8 mouse cellular contexts compared by ENCODE assay signal in the genomic region with DNA sequence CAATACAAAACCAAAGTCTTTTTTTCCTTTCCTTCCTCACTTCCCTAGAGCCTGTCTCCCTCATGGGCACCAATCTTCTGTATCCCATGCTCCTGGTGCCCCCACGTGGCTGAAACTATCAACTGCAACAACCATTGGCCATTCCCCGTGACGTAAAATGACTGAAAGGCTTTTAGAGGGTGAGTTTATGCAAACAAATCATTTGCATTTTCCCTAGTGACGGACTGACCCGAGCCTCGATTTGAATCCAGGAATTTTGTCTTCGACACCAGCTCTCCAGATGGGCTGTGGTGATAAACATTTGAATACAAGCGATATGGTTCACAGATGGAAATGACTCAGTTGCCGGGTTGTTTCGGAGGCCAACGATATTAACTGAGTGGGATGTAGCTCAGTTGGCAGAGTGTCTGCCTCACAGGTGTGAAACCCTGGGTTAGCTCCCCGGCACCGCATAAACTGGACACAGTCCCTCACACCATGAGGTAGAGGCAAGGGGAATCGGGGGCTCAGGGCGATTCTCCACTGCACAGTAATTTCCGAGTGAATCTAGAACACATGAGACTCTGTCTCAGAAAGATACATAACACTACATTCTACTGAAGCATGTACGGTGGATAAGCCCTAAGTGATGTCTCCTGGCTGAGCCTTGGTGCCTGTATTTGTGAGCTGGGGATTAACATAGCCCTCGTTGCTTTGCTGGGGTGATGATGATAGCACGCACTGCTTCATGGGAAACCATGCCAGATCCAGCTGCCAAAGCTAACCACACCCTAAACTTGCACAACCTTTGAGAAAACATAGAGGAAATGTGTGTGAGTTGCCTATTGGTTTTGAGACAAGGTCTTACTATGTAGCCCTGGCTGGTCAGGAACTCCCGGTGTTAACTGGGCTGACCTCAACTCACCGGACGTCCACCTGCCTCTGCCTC. TPM values are rescaled to one million over a fixed set of nuclear protein-coding genes. Genes with fewer than 3 reads are reported as not detected.
DNase-seq lines count a peak whose midpoint lies in the region; ATAC-seq and TF ChIP-seq lines count a peak whose summit lies in the region.

No protein-coding gene starts in this region.

- H3K27me3 ChIP-seq in forebrain, embryonic 11.5 days (ENCODE audit: control insufficient read depth, insufficient read depth, low read length): no peaks in the 10 kb centered on the region

- no peak overlapping the region for H3K27ac ChIP-seq in ES-E14 (ENCODE audit: insufficient read depth, low read depth, low read length, poor library complexity, severe bottlenecking)
- H3K27ac ChIP-seq in forebrain, embryonic 11.5 days (ENCODE audit: low read depth, low read length): no peak overlapping the region

- no peak overlapping the region for H3K9ac ChIP-seq in ES-E14 (ENCODE audit: insufficient read depth, low read depth, low read length, poor library complexity, severe bottlenecking)
- no peak overlapping the region for H3K9ac ChIP-seq in forebrain, embryonic 11.5 days (ENCODE audit: low read length)

- H3K36me3 ChIP-seq in ES-E14 (ENCODE audit: control insufficient read depth, insufficient read depth, low read length, poor library complexity, severe bottlenecking): no peaks in the 10 kb centered on the region
- H3K36me3 ChIP-seq in forebrain, embryonic 11.5 days (ENCODE audit: control insufficient read depth, insufficient read depth, low read length): no peaks in the 10 kb centered on the region

- 0 out of 4 replicates have a peak, but pooled peaks cover 0 to 4% of the 10 kb centered on the region in 2 experiments for H3K4me1 ChIP-seq in ES-E14 (ENCODE audit: control insufficient read depth in 2 of 2, insufficient read depth in 2 of 2, low read length in 2 of 2, poor library complexity in 1 of 2)
- no peaks in the 10 kb centered on the region for H3K4me1 ChIP-seq in forebrain, embryonic 11.5 days (replicated peaks; ENCODE audit: control insufficient read depth, insufficient read depth, low read length)

- no peak for ATAC-seq in forebrain, embryonic 11.5 days (replicated peaks; ENCODE audit: low FRiP score)
- peak; percentile 42; the same call in 1 of the 2 replicates for ATAC-seq in neutrophil, adult 5-6 weeks (ENCODE audit: extremely low read depth, insufficient number of reproducible peaks, low FRiP score, poor library complexity, severe bottlenecking)

- H3K4me2 ChIP-seq in forebrain, embryonic 11.5 days (ENCODE audit: low read depth, low read length, severe bottlenecking): no peak overlapping the region

- H3K9me3 ChIP-seq in ES-E14 (ENCODE audit: control insufficient read depth, insufficient read depth, low read depth, low read length): no peaks in the 10 kb centered on the region
- no peaks in the 10 kb centered on the region for H3K9me3 ChIP-seq in forebrain, embryonic 11.5 days (ENCODE audit: control insufficient read depth, low read length)

- in situ Hi-C loops in ES-E14 (cut with MboI; ENCODE audit: low sequenced_read_pairs in 2 of 2, unreplicated experiment in 2 of 2): loop anchor here in 1 of 2 experiments (10.0 kb wide), 1 partner anchor 102 kb away; the partner anchor contains the start of gene Pink1

- intact Hi-C loops in heart, postnatal 10 days (cut with DNase I): loop anchor here (1.0 kb wide), 2 partner anchors 48 to 108 kb away; no protein-coding TSS in a partner anchor

- H3K4me3 ChIP-seq in ES-E14 (ENCODE audit: insufficient read depth in 1 of 2, low read depth in 1 of 2, low read length in 2 of 2, poor library complexity in 1 of 2, severe bottlenecking in 1 of 2): no peak overlapping the region
- no peak overlapping the region for H3K4me3 ChIP-seq in forebrain, embryonic 11.5 days (ENCODE audit: low read depth, low read length)

- no peak for DNase-seq in ES-E14 (ENCODE audit: low read depth, low spot score)
- DNase-seq in c-Kit-positive CD71-positive TER-119-negative erythroid progenitor cells, embryonic 14.5 days (ENCODE audit: low read depth): peak; percentile 62
- DNase-seq in forebrain, embryonic 11.5 days (ENCODE audit: low spot score): peak; percentile 86
- DNase-seq in heart, postnatal 10 days: peak; percentile 88 to 94
- DNase-seq in large intestine, adult 2 months (ENCODE audit: low read depth, low spot score): peak; percentile 76
- DNase-seq in lung, adult 18-20 months: peak; percentile 84 to 89
- peak; percentile 57 for DNase-seq in testis, postnatal 14 days (ENCODE audit: low spot score)

- WGBS in forebrain, embryonic 11.5 days: 44% methylated on average over 22 of the region's 22 CpGs
- 13% methylated on average over 22 of the region's 22 CpGs for WGBS in large intestine, adult 2 months

TF ChIP-seq in ES-E14, 5 proteins besides CTCF, POLR2A, EP300 and RAD21:
- TF ChIP-seq MAFK (IDR thresholded peaks at IDR 0.05; ENCODE audit: insufficient read depth, low read depth, low read length): no peak
- peak; percentile 85 for TF ChIP-seq ZC3H11A (IDR thresholded peaks at IDR 0.05; ENCODE audit: borderline replicate concordance, low read depth, low read length)
- no peak for TF ChIP-seq CHD2 (IDR thresholded peaks at IDR 0.05; ENCODE audit: low read depth, low read length)
- TF ChIP-seq ZNF384 (IDR thresholded peaks at IDR 0.05; ENCODE audit: low read depth, low read length): no peak
- TF ChIP-seq HCFC1 (IDR thresholded peaks at IDR 0.05; ENCODE audit: borderline replicate concordance, insufficient read depth, low read length): 0 out of 2 replicates have a peak, but pooled peaks have one; percentile 28
TF ChIP-seq in ES-E14: peak in this region for 2.

RNA-seq across cellular contexts. Expression of gene Mul1, which starts 7.4 kb away (rescaled TPM):
- 58.4 and 62.3 TPM in 2 replicates for total RNA-seq in ES-E14 (2012; rRNA removed)
- 18.6 and 21.1 TPM in 2 replicates for polyA plus RNA-seq in forebrain, embryonic 11.5 days (2014; fragmentation: Nextera tagmentation; extraction: Ambion mirVana)
- total RNA-seq in heart, postnatal 10 days (2021): 10 to 100 TPM; 70.6 to 72.2 TPM
- 24.1 and 29.6 TPM in 2 replicates for polyA plus RNA-seq in large intestine, adult 2 months (2012; rRNA removed)
- 7.2 and 10.4 TPM in 2 replicates for total RNA-seq in neutrophil, adult 5-6 weeks (2017)

RNA-seq across cellular contexts. Expression of gene Camk2n1, which starts 27.1 kb away (rescaled TPM):
- total RNA-seq in ES-E14 (2012; rRNA removed): 1.2 and 1.4 TPM in 2 replicates
- 2.2 and 2.5 TPM in 2 replicates for polyA plus RNA-seq in forebrain, embryonic 11.5 days (2014; fragmentation: Nextera tagmentation; extraction: Ambion mirVana)
- 10 to 100 TPM in 1 of 2 experiments, 1 to 10 TPM in 1; 9.8 to 10.1 TPM for total RNA-seq in heart, postnatal 10 days (2021)
- 16.4 and 19.0 TPM in 2 replicates for polyA plus RNA-seq in large intestine, adult 2 months (2012; rRNA removed)
- total RNA-seq in neutrophil, adult 5-6 weeks (2017): 0.23 and 0.25 TPM in 2 replicates

RNA-seq across cellular contexts. Expression of gene Fam43b, which starts 30.7 kb away (rescaled TPM):
- total RNA-seq in ES-E14 (2012; rRNA removed): 0.69 and 0.89 TPM in 2 replicates
- polyA plus RNA-seq in forebrain, embryonic 11.5 days (2014; fragmentation: Nextera tagmentation; extraction: Ambion mirVana): not detected in 2 replicates
- total RNA-seq in heart, postnatal 10 days (2021): not detected
- polyA plus RNA-seq in large intestine, adult 2 months (2012; rRNA removed): not detected in 2 replicates
- not detected in 2 replicates for total RNA-seq in neutrophil, adult 5-6 weeks (2017)

RNA-seq across cellular contexts. Expression of gene Cda, which starts 59.2 kb away (rescaled TPM):
- 1.9 and 3.1 TPM in 2 replicates for total RNA-seq in ES-E14 (2012; rRNA removed)
- polyA plus RNA-seq in forebrain, embryonic 11.5 days (2014; fragmentation: Nextera tagmentation; extraction: Ambion mirVana): 1.9 and 2.2 TPM in 2 replicates
- 1 to 10 TPM; 4.5 to 6.7 TPM for total RNA-seq in heart, postnatal 10 days (2021)
- polyA plus RNA-seq in large intestine, adult 2 months (2012; rRNA removed): 63.1 and 213 TPM in 2 replicates
- not detected in 2 replicates for total RNA-seq in neutrophil, adult 5-6 weeks (2017)
